Mouse (Mus musculus): ENCODE data around the gene Cecr2. TPM values are rescaled to one million over a fixed set of nuclear protein-coding genes. Genes with fewer than 3 reads are reported as not detected.

The Cecr2 gene
- 0.22 and 0.36 TPM in 2 replicates for polyA plus RNA-seq (2015; fragmentation: Nextera tagmentation; extraction: Ambion mirVana)

GRCm38 (mm10) chr6:120665816-120666760 lies at the start of gene Cecr2:
Gene Cecr2, plus strand, starts transcription at chr6:120666369.

GRCm38 (mm10) chr6:120773149-120773628 lies 107.0 kb downstream of the Cecr2 start, which contains the start of gene Slc25a18:
Gene Slc25a18, plus strand, starts transcription at chr6:120773578.

Small RNA genes lying within 50 kb of the gene (microRNA-seq; reads per million reads assigned to microRNA genes)
- gene Gm25193 = not detected

Other genes starting within 250 kb of the Cecr2 start
- gene Il17ra, start 203.1 kb upstream of the Cecr2 start, polyA plus RNA-seq (2015; fragmentation: Nextera tagmentation; extraction: Ambion mirVana) = 3.8 and 6.6 TPM in 2 replicates
- not detected in 2 replicates for gene Tmem121b, start 172.6 kb upstream of the Cecr2 start, polyA plus RNA-seq (2015; fragmentation: Nextera tagmentation; extraction: Ambion mirVana)
- gene Hdhd5, start 135.1 kb upstream of the Cecr2 start, polyA plus RNA-seq (2015; fragmentation: Nextera tagmentation; extraction: Ambion mirVana) = 7.9 and 8.1 TPM in 2 replicates
- gene Slc25a18, start 107.2 kb downstream of the Cecr2 start, polyA plus RNA-seq (2015; fragmentation: Nextera tagmentation; extraction: Ambion mirVana) = not detected in 2 replicates
- 125 and 129 TPM in 2 replicates for gene Atp6v1e1, start 156.4 kb downstream of the Cecr2 start, polyA plus RNA-seq (2015; fragmentation: Nextera tagmentation; extraction: Ambion mirVana)
- 12.3 and 15.4 TPM in 2 replicates for gene Bcl2l13, start 169.8 kb downstream of the Cecr2 start, polyA plus RNA-seq (2015; fragmentation: Nextera tagmentation; extraction: Ambion mirVana)

Data from urinary bladder, postnatal 0 days (tissue).